In the genomic region with DNA sequence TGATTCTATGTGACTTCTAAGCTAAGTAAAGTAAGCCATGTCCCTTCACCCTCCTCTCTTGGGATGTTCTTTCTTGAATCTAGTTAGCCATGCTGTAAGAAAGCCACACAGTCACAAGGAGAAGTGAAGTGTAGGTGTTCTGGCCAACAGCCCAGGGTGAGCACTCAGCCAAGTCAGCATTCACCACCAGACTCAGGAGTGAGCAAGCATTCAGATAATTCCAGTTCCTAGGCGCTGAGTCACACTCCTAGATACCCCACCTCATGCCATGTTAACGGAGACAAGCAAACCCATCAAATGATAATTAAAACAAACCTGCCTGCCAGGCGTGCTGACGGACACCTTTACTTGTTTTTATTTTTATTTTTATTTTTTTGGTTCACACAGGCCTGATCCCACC, we compare ENCODE assay signal across 1 mouse cellular context.
A peak's percentile ranks its signal among the peaks of the same experiment; 100 is the strongest.
TF ChIP-seq lines count a peak whose summit lies in the region.

No protein-coding gene starts in this region.

TF ChIP-seq in MEL, 35 proteins besides CTCF, POLR2A, EP300 and RAD21 (continued from another document):
- TF ChIP-seq HCFC1 (IDR thresholded peaks at IDR 0.05; ENCODE audit: low read depth, low read length) (no peak), NELFE (IDR thresholded peaks at IDR 0.05; ENCODE audit: low read depth, low read length) (no peak), TBP (IDR thresholded peaks at IDR 0.05; ENCODE audit: low read depth, low read length) (no peak), SIN3A (IDR thresholded peaks at IDR 0.05; ENCODE audit: low read length) (peak; percentile 59), CHD1 (IDR thresholded peaks at IDR 0.05; ENCODE audit: low read depth, low read length) (no peak), GABPA (IDR thresholded peaks at IDR 0.05; ENCODE audit: low read depth, low read length) (no peak), ZMIZ1 (IDR thresholded peaks at IDR 0.05; ENCODE audit: low read depth, low read length) (no peak), MXI1 (IDR thresholded peaks at IDR 0.05; ENCODE audit: low read depth, low read length) (peak; percentile 63), USF2 (IDR thresholded peaks at IDR 0.05; ENCODE audit: borderline replicate concordance in 1 of 2, insufficient read depth in 1 of 2, low read depth in 1 of 2, low read length in 2 of 2) (no peak), E2F4 (IDR thresholded peaks at IDR 0.05; ENCODE audit: borderline replicate concordance, low read depth, low read length) (no peak), NRF1 (IDR thresholded peaks at IDR 0.05; ENCODE audit: insufficient read depth, low read depth, low read length, poor library complexity, severe bottlenecking) (no peak), MAFK (IDR thresholded peaks at IDR 0.05; ENCODE audit: borderline replicate concordance, low read depth, low read length) (peak; percentile 78), TCF12 (IDR thresholded peaks at IDR 0.05; ENCODE audit: low read depth, low read length) (peak; percentile 36; the same call in 1 of the 2 replicates), MYB (IDR thresholded peaks at IDR 0.05; ENCODE audit: low read depth, low read length) (no peak)
